In the genomic region with DNA sequence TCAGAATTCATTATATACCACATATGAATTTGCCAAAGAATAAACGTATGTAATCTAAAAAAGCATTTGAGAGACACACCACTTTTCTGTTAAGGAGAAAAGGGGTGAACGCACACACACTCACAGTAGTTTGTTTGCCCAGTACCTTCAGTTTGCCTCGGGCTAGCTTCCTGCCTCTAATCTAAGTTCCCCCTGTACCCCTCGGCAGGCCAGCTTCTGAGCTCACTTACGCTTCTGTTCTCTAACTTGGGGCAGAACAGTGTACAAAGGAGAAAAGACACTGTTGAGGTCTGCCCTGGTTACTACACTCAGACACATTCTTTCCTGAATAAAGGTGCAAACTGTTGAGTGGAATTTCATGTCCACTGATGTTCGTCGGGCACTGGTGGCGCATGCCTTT, we compare ENCODE assay signal across 19 mouse cellular contexts. TPM values are rescaled to one million over a fixed set of nuclear protein-coding genes. Genes with fewer than 3 reads are reported as not detected.
DNase-seq lines count a peak whose midpoint lies in the region; ATAC-seq lines count a peak whose summit lies in the region.
"Had no signal": no experiment of that assay in that cellular context is flagged by ENCODE, and none has a peak within 500 bp of the region (broad histone marks: within the 10 kb centered on the region; RNA-seq: fewer than 3 reads in every experiment).

No protein-coding gene starts in this region.

- peak; percentile 80 for DNase-seq in heart, adult 11 months
- DNase-seq in heart, postnatal 25 days (ENCODE audit: low spot score): no peak
- DNase-seq: adrenal gland, adult 8-10 months; adrenal gland, postnatal 14 days; adrenal gland, postnatal 36 days; cerebellum, adult 11-12 months; cerebellum, adult 2 months; cerebellum, adult 9-10 months; cerebellum, postnatal 10 days; cerebellum, postnatal 25 days; embryo, embryonic 11 days had no signal

- intact Hi-C loops in heart, postnatal 25 days (cut with DNase I): no loop called here

- 0 out of 2 replicates have a peak, but pooled peaks have one; percentile 42 for ATAC-seq in common myeloid progenitor, adult 5-6 weeks (replicated peaks; ENCODE audit: low read depth, poor library complexity, severe bottlenecking)
- ATAC-seq in hematopoietic stem cell, adult 5-6 weeks (replicated peaks in 1 of 2; ENCODE audit: insufficient read depth in 1 of 2, low FRiP score in 2 of 2, low TSS enrichment in 1 of 2, low read depth in 1 of 2, poor library complexity in 2 of 2, severe bottlenecking in 2 of 2): peak; percentile 54 to 64; a peak in 3 of 4 replicates
- no peak for ATAC-seq in CD4-positive, CD25-positive, alpha-beta regulatory T cell, adult 4 months
- ATAC-seq: activated CD4-positive, CD25-positive, alpha-beta regulatory T cell, adult 4 months; forebrain, embryonic 13.5 days; forebrain, embryonic 15.5 days; Patski had no signal

RNA-seq across cellular contexts. Expression of a gene that starts 51.1 kb away (rescaled TPM):
- total RNA-seq in heart, postnatal 25 days (2021): 10 to 100 TPM; 15.8 to 16.7 TPM
- 38.7 TPM in 2 replicates for total RNA-seq in common myeloid progenitor, adult 5-6 weeks (2017)
- 67.2 and 72.2 TPM in 2 replicates for total RNA-seq in hematopoietic stem cell, adult 5-6 weeks (2017)
- 10 to 100 TPM; 39.1 to 54.2 TPM for polyA plus RNA-seq in CD4-positive, CD25-positive, alpha-beta regulatory T cell, adult 4 months (2017; shearing (Covaris generic))
- polyA plus RNA-seq: erythroblast, embryonic 14.5 days had no signal
